8 mouse cellular contexts compared by ENCODE assay signal in genomic region chr17:32483200-32483599, GRCm38 (mm10). TPM values are rescaled to one million over a fixed set of nuclear protein-coding genes. Genes with fewer than 3 reads are reported as not detected.
DNase-seq lines count a peak whose midpoint lies in the region; ATAC-seq and TF ChIP-seq lines count a peak whose summit lies in the region.

No protein-coding gene starts in this region.

- TF ChIP-seq EP300 in ES-Bruce4 (IDR thresholded peaks at IDR 0.05; ENCODE audit: insufficient read depth, low read depth, low read length) = no peak

- WGBS in forebrain, embryonic 14.5 days = 17% methylated on average over 18 of the region's 18 CpGs
- 11% methylated on average over 18 of the region's 18 CpGs for WGBS in lung, embryonic 14.5 days

- no peak for TF ChIP-seq POLR2A in ES-Bruce4 (IDR thresholded peaks at IDR 0.05; ENCODE audit: insufficient read depth, low read length)

- H3K36me3 ChIP-seq in ES-Bruce4 (ENCODE audit: control insufficient read depth, insufficient read depth, low read length, poor library complexity, severe bottlenecking) = no peaks in the 10 kb centered on the region
- no peaks in the 10 kb centered on the region for H3K36me3 ChIP-seq in forebrain, embryonic 14.5 days (ENCODE audit: control insufficient read depth, insufficient read depth, low read length)
- H3K36me3 ChIP-seq in lung, embryonic 14.5 days (ENCODE audit: insufficient read depth) = no peaks in the 10 kb centered on the region

- H3K27me3 ChIP-seq in ES-Bruce4 (ENCODE audit: control insufficient read depth, insufficient read depth, low read length, poor library complexity, severe bottlenecking) = no peaks in the 10 kb centered on the region
- H3K27me3 ChIP-seq in forebrain, embryonic 14.5 days (replicated peaks; ENCODE audit: control insufficient read depth, insufficient read depth, low read length) = no peaks in the 10 kb centered on the region
- H3K27me3 ChIP-seq in lung, embryonic 14.5 days (ENCODE audit: insufficient read depth, low read length) = peaks cover 6% of the 10 kb centered on the region; the same call in 1 of the 2 replicates

- peak overlapping the region; percentile 3; the same call in 1 of the 2 replicates for H3K9ac ChIP-seq in ES-Bruce4 (ENCODE audit: low read depth, poor library complexity, severe bottlenecking)
- no peak overlapping the region for H3K9ac ChIP-seq in forebrain, embryonic 14.5 days (ENCODE audit: low read length)
- H3K9ac ChIP-seq in lung, embryonic 14.5 days = no peak overlapping the region

- H3K4me2 ChIP-seq in forebrain, embryonic 14.5 days (ENCODE audit: low read length) = peak overlapping the region; percentile 36
- H3K4me2 ChIP-seq in lung, embryonic 14.5 days = peak overlapping the region; percentile 40

- no peaks in the 10 kb centered on the region for H3K9me3 ChIP-seq in ES-Bruce4 (replicated peaks; ENCODE audit: control insufficient read depth, insufficient read depth, low read length, poor library complexity, severe bottlenecking)
- no peaks in the 10 kb centered on the region for H3K9me3 ChIP-seq in forebrain, embryonic 14.5 days (replicated peaks; ENCODE audit: control insufficient read depth, low read length)
- H3K9me3 ChIP-seq in lung, embryonic 14.5 days (ENCODE audit: low read depth, low read length) = no peaks in the 10 kb centered on the region

- peak; percentile 89 for ATAC-seq in cerebellum, adult (ENCODE audit: insufficient number of reproducible peaks, low FRiP score, low TSS enrichment)
- no peak for ATAC-seq in forebrain, embryonic 14.5 days
- ATAC-seq in lung, embryonic 14.5 days (ENCODE audit: insufficient read depth) = peak; percentile 41; the same call in 1 of the 2 replicates

- intact Hi-C loops in heart, postnatal 25 days (cut with DNase I) = no loop called here

- peak; percentile 69 for DNase-seq in forebrain, embryonic 14.5 days (ENCODE audit: low spot score)
- peak; percentile 39 for DNase-seq in heart, postnatal 25 days (ENCODE audit: low spot score)
- DNase-seq in layer of hippocampus, adult 18-20 months (ENCODE audit: low spot score in 2 of 2) = peak; percentile 39 to 63
- DNase-seq in lung, embryonic 14.5 days = peak; percentile 80
- peak; percentile 72 for DNase-seq in ovary, adult 18-20 months (ENCODE audit: low spot score)
- DNase-seq in thymus, postnatal 0 days (ENCODE audit: low spot score) = peak; percentile 47

- H3K27ac ChIP-seq in ES-Bruce4 (ENCODE audit: insufficient read depth, low read length) = no peak overlapping the region
- no peak overlapping the region for H3K27ac ChIP-seq in forebrain, embryonic 14.5 days (ENCODE audit: low read depth, low read length)
- no peak overlapping the region for H3K27ac ChIP-seq in lung, embryonic 14.5 days (ENCODE audit: low read depth)

- no peaks in the 10 kb centered on the region for H3K4me1 ChIP-seq in ES-Bruce4 (ENCODE audit: control insufficient read depth, insufficient read depth, low read length)
- H3K4me1 ChIP-seq in forebrain, embryonic 14.5 days (ENCODE audit: control insufficient read depth, insufficient read depth, low read length) = no peaks in the 10 kb centered on the region
- H3K4me1 ChIP-seq in lung, embryonic 14.5 days (ENCODE audit: insufficient read depth) = no peaks in the 10 kb centered on the region

- peak overlapping the region; percentile 44 for H3K4me3 ChIP-seq in ES-Bruce4 (ENCODE audit: low read depth, low read length)
- no peak overlapping the region; the same call in 1 of the 2 replicates for H3K4me3 ChIP-seq in forebrain, embryonic 14.5 days (ENCODE audit: low read depth, low read length)
- H3K4me3 ChIP-seq in lung, embryonic 14.5 days (ENCODE audit: low read depth, low read length) = no peak overlapping the region

- peak; percentile 61 for TF ChIP-seq CTCF in ES-Bruce4 (IDR thresholded peaks at IDR 0.05; ENCODE audit: low read depth, low read length)
- peak; percentile 79 for TF ChIP-seq CTCF in lung, embryonic 14.5 days (IDR thresholded peaks at IDR 0.05; ENCODE audit: low read depth)

RNA-seq across cellular contexts. Expression of gene Cyp4f17, which starts 22.6 kb away (rescaled TPM):
- polyA plus RNA-seq in ES-Bruce4 (2011; ENCODE audit: insufficient read depth, insufficient read length, low read depth, missing spikeins) = 10.4 and 11.5 TPM in 2 replicates
- 4.1 and 5.8 TPM in 2 replicates for polyA plus RNA-seq in forebrain, embryonic 14.5 days (2014; fragmentation: Nextera tagmentation; extraction: Ambion mirVana)
- 1 to 10 TPM; 5.4 to 7.4 TPM for total RNA-seq in heart, postnatal 25 days (2021)
- 1 to 10 TPM; 2.7 to 4.4 TPM for total RNA-seq in layer of hippocampus, adult 18-20 months (2021)
- polyA plus RNA-seq in lung, embryonic 14.5 days (2014; fragmentation: Nextera tagmentation; extraction: Ambion mirVana) = 5.4 and 5.9 TPM in 2 replicates
- polyA plus RNA-seq in thymus, postnatal 0 days (2015; fragmentation: Nextera tagmentation; extraction: Ambion mirVana) = 2.2 and 3.0 TPM in 2 replicates

RNA-seq across cellular contexts. Expression of gene Cyp4f39, which starts 30.7 kb away (rescaled TPM):
- polyA plus RNA-seq in ES-Bruce4 (2011; ENCODE audit: insufficient read depth, insufficient read length, low read depth, missing spikeins) = 0.88 and 1.2 TPM in 2 replicates
- polyA plus RNA-seq in forebrain, embryonic 14.5 days (2014; fragmentation: Nextera tagmentation; extraction: Ambion mirVana) = 0.33 and 0.95 TPM in 2 replicates
- under 1 TPM in 1 of 2 experiments, not detected in 1; 0.18 TPM for total RNA-seq in heart, postnatal 25 days (2021)
- under 1 TPM in 1 of 2 experiments, not detected in 1; 0.20 TPM for total RNA-seq in layer of hippocampus, adult 18-20 months (2021)
- 0.72 and 0.87 TPM in 2 replicates for polyA plus RNA-seq in lung, embryonic 14.5 days (2014; fragmentation: Nextera tagmentation; extraction: Ambion mirVana)
- 0.30 and 0.69 TPM in 2 replicates for polyA plus RNA-seq in thymus, postnatal 0 days (2015; fragmentation: Nextera tagmentation; extraction: Ambion mirVana)

RNA-seq across cellular contexts. Expression of gene Cyp4f16, which starts 53.2 kb away (rescaled TPM):
- 16.3 and 17.2 TPM in 2 replicates for polyA plus RNA-seq in ES-Bruce4 (2011; ENCODE audit: insufficient read depth, insufficient read length, low read depth, missing spikeins)
- 18.4 and 20.6 TPM in 2 replicates for polyA plus RNA-seq in forebrain, embryonic 14.5 days (2014; fragmentation: Nextera tagmentation; extraction: Ambion mirVana)
- total RNA-seq in heart, postnatal 25 days (2021) = 1 to 10 TPM; 6.3 to 6.4 TPM
- total RNA-seq in layer of hippocampus, adult 18-20 months (2021) = 1 to 10 TPM; 5.2 to 6.0 TPM
- 14.1 and 15.7 TPM in 2 replicates for polyA plus RNA-seq in lung, embryonic 14.5 days (2014; fragmentation: Nextera tagmentation; extraction: Ambion mirVana)
- polyA plus RNA-seq in thymus, postnatal 0 days (2015; fragmentation: Nextera tagmentation; extraction: Ambion mirVana) = 5.6 and 6.3 TPM in 2 replicates

RNA-seq across cellular contexts. Expression of gene Pglyrp2, which starts 59.2 kb away (rescaled TPM):
- polyA plus RNA-seq in ES-Bruce4 (2011; ENCODE audit: insufficient read depth, insufficient read length, low read depth, missing spikeins) = not detected in 2 replicates
- polyA plus RNA-seq in forebrain, embryonic 14.5 days (2014; fragmentation: Nextera tagmentation; extraction: Ambion mirVana) = not detected in 2 replicates
- total RNA-seq in heart, postnatal 25 days (2021) = under 1 TPM; 0.16 to 0.20 TPM
- total RNA-seq in layer of hippocampus, adult 18-20 months (2021) = not detected
- polyA plus RNA-seq in lung, embryonic 14.5 days (2014; fragmentation: Nextera tagmentation; extraction: Ambion mirVana) = 0.07 TPM in 1 of 2 replicates, not detected in the other
- polyA plus RNA-seq in thymus, postnatal 0 days (2015; fragmentation: Nextera tagmentation; extraction: Ambion mirVana) = 32.4 and 34.4 TPM in 2 replicates
